Mouse (Mus musculus) liver, embryonic 14.5 days (tissue): ENCODE measurements around the gene Padi1.

ENCODE experiments used
- CTCF ChIP-seq: IDR thresholded peaks from 2 replicates; pipeline ENCODE4 v1.5.1; 2016; ENCODE audit warnings: antibody characterized with exemption, low read depth, control low read depth
- EP300 ChIP-seq: IDR thresholded peaks from 2 replicates; pipeline ENCODE4 v1.6.1; 2016; ENCODE audit warnings: antibody characterized with exemption, low read depth

- TF ChIP-seq CTCF (no peak), EP300 (no peak)
Observed at GRCm38 (mm10) chr4:140832821-140833220, 12.8 kb downstream of the Padi1 start.
